Comparison of ENCODE assay signal across 9 mouse cellular contexts in the genomic region with DNA sequence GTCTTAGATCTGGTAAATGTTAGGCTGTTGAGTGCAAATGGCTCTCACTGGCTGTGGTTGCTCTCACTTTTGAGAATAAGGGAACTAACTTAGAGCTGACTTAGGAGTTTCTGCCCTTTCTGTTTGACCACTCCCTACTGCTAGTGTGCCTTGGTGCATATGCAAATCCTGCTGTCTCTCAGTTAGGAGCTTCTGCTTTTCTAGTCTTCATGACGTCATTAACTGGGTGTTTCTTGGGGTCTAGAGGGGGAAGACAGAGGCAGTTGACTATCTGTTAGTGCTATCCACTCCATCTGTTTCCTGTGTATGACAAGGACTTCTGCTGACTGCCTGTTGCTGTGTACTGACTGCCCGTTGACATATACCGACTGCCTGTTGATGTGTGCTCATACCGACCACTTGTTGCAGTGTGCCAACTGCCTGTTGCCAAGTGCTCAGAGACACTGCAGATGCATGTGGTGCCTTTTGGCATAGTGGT. TPM values are rescaled to one million over a fixed set of nuclear protein-coding genes. Genes with fewer than 3 reads are reported as not detected.
DNase-seq lines count a peak whose midpoint lies in the region; ATAC-seq and TF ChIP-seq lines count a peak whose summit lies in the region.
"Had no signal": no experiment of that assay in that cellular context is flagged by ENCODE, and none has a peak within 500 bp of the region (broad histone marks: within the 10 kb centered on the region; RNA-seq: fewer than 3 reads in every experiment).

No protein-coding gene starts in this region.

- H3K9ac ChIP-seq in kidney, postnatal 0 days (ENCODE audit: low read depth, low read length), result no peak overlapping the region
- H3K9ac ChIP-seq in limb, embryonic 12.5 days (replicated peaks), result no peak overlapping the region
- no peak overlapping the region for H3K9ac ChIP-seq in forebrain, embryonic 15.5 days (replicated peaks)

- H3K27ac ChIP-seq in kidney, postnatal 0 days, result peak overlapping the region; percentile 36; the same call in 1 of the 2 replicates
- H3K27ac ChIP-seq in limb, embryonic 12.5 days, result peak overlapping the region; percentile 3; the same call in 1 of the 2 replicates
- no peak overlapping the region for H3K27ac ChIP-seq in forebrain, embryonic 15.5 days (replicated peaks)

- no peaks in the 10 kb centered on the region for H3K36me3 ChIP-seq in kidney, postnatal 0 days (ENCODE audit: insufficient read depth, low read length)
- no peaks in the 10 kb centered on the region for H3K36me3 ChIP-seq in limb, embryonic 12.5 days
- H3K36me3 ChIP-seq in forebrain, embryonic 15.5 days, result no peaks in the 10 kb centered on the region

- H3K27me3 ChIP-seq in kidney, postnatal 0 days (ENCODE audit: insufficient read depth, low read length), result no peaks in the 10 kb centered on the region
- H3K27me3 ChIP-seq in limb, embryonic 12.5 days, result no peaks in the 10 kb centered on the region
- H3K27me3 ChIP-seq in forebrain, embryonic 15.5 days, result no peaks in the 10 kb centered on the region

- H3K9me3 ChIP-seq in kidney, postnatal 0 days (replicated peaks; ENCODE audit: low read length), result no peaks in the 10 kb centered on the region
- H3K9me3 ChIP-seq in limb, embryonic 12.5 days, result no peaks in the 10 kb centered on the region
- no peaks in the 10 kb centered on the region for H3K9me3 ChIP-seq in forebrain, embryonic 15.5 days

- no peak for TF ChIP-seq CTCF in kidney, postnatal 0 days (IDR thresholded peaks at IDR 0.05; ENCODE audit: low read depth)

- H3K4me2 ChIP-seq in kidney, postnatal 0 days (ENCODE audit: low read length), result no peak overlapping the region
- H3K4me2 ChIP-seq in limb, embryonic 12.5 days, result no peak overlapping the region
- H3K4me2 ChIP-seq in forebrain, embryonic 15.5 days (replicated peaks), result no peak overlapping the region

- H3K4me1 ChIP-seq in kidney, postnatal 0 days (replicated peaks; ENCODE audit: insufficient read depth, low read length), result peaks cover 16% of the 10 kb centered on the region
- H3K4me1 ChIP-seq in limb, embryonic 12.5 days (replicated peaks), result peaks cover 30% of the 10 kb centered on the region
- 0 out of 2 replicates have a peak, but pooled peaks cover 3% of the 10 kb centered on the region for H3K4me1 ChIP-seq in forebrain, embryonic 15.5 days

- DNase-seq in kidney, postnatal 0 days (ENCODE audit: low spot score), result no peak
- DNase-seq in kidney, postnatal 25 days, result no peak
- peak; percentile 33 for DNase-seq in ZHBTc4 (ENCODE audit: low read depth, low spot score)
- DNase-seq in spleen, adult 12 weeks (ENCODE audit: low spot score), result peak; percentile 17
- DNase-seq in left cerebral cortex, postnatal 36 days (ENCODE audit: low spot score in 2 of 2), result no peak
- DNase-seq in gastrocnemius, postnatal 36 days, result no peak

- intact Hi-C loops in left cerebral cortex, postnatal 36 days (cut with DNase I), result loop anchor here (5.0 kb wide), 1 partner anchor 53 kb away; no protein-coding TSS in a partner anchor
- intact Hi-C loops in gastrocnemius, postnatal 36 days (cut with DNase I), result no loop called here

- peak; percentile 33; the same call in 1 of the 2 replicates for ATAC-seq in kidney, postnatal 0 days (replicated peaks; ENCODE audit: low FRiP score, low read depth)
- no peak for ATAC-seq in limb, embryonic 12.5 days (ENCODE audit: insufficient number of reproducible peaks, insufficient read depth, low FRiP score, low TSS enrichment, low read depth)
- ATAC-seq in forebrain, embryonic 15.5 days (replicated peaks), result no peak

- H3K4me3 ChIP-seq in kidney, postnatal 0 days (replicated peaks; ENCODE audit: low read depth, low read length), result no peak overlapping the region
- H3K4me3 ChIP-seq in limb, embryonic 12.5 days (replicated peaks), result no peak overlapping the region
- H3K4me3 ChIP-seq in forebrain, embryonic 15.5 days, result no peak overlapping the region
- H3K4me3 ChIP-seq: myocyte had no signal

- 35% methylated on average over 4 of the region's 4 CpGs for WGBS in kidney, postnatal 0 days
- 52% methylated on average over 4 of the region's 4 CpGs for WGBS in limb, embryonic 12.5 days
- 46% methylated on average over 4 of the region's 4 CpGs for WGBS in forebrain, embryonic 15.5 days

RNA-seq across cellular contexts. Expression of a gene that starts 56.7 kb away (rescaled TPM):
- 17.3 and 20.4 TPM in 2 replicates for polyA plus RNA-seq in kidney, postnatal 0 days (2015; fragmentation: Nextera tagmentation; extraction: Ambion mirVana)
- polyA plus RNA-seq in limb, embryonic 12.5 days (2016; fragmentation: Nextera tagmentation; extraction: Ambion mirVana), result 33.1 and 35.7 TPM in 2 replicates
- 24.1 and 25.6 TPM in 2 replicates for polyA plus RNA-seq in forebrain, embryonic 15.5 days (2015; fragmentation: Nextera tagmentation; extraction: Ambion mirVana)
- 100 to 1,000 TPM; 242 to 306 TPM for total RNA-seq in left cerebral cortex, postnatal 36 days (2021)
- total RNA-seq in gastrocnemius, postnatal 36 days (2021), result 1 to 10 TPM; 7.7 to 8.0 TPM

Comparison
In these comparisons a context has a peak if more than half of its experiments do, and no peak if none do; other contexts are left out.
1. DNase-seq: peak in ZHBTc4 (single experiment) and spleen, adult 12 weeks (single experiment); none in kidney, postnatal 0 days (single experiment), kidney, postnatal 25 days (0 of 2), left cerebral cortex, postnatal 36 days (0 of 2) and gastrocnemius, postnatal 36 days (0 of 2).